Mouse (Mus musculus) kidney, embryonic 14.5 days (tissue): ENCODE measurements at regions not wholly inside any gene's neighbourhood (a gene's known extent, or its start where the extent isn't known, plus 50 kb on each side); places are given as distances from the start of the nearest gene placed in this dataset.
"Not testable (repeated sequence)": the region's sequence is repeated elsewhere in the genome, so short reads cannot be mapped to it uniquely, and the experiment has no call there.

ENCODE experiments used
- ATAC-seq: fragments of 200-750 bp; cut with Nextera tagmentation; 2 replicates; pipeline ENCODE4 v1.8.0; 2017; ENCODE audit warnings: moderate number of reproducible peaks, mild to moderate bottlenecking, moderate TSS enrichment, moderate library complexity; ENCODE audit not compliant: low FRiP score, low TSS enrichment
- H3K27ac ChIP-seq: fragments of 300-500 bp; sonication (generic); 2 replicates; pipeline ENCODE4 v1.5.1; 2014; ENCODE audit warnings: low read depth, mild to moderate bottlenecking, low read length, moderate library complexity, mixed read lengths
- H3K27me3 ChIP-seq: fragments of 300-500 bp; sonication (generic); 2 replicates; pipeline ENCODE4 v1.6.1; 2014; ENCODE audit warnings: mild to moderate bottlenecking, low read length; ENCODE audit not compliant: control insufficient read depth, insufficient read depth
- H3K36me3 ChIP-seq: fragments of 300-500 bp; sonication (generic); 2 replicates; pipeline ENCODE4 v1.6.1; 2014; ENCODE audit warnings: low read length, mixed read lengths; ENCODE audit not compliant: control insufficient read depth, insufficient read depth
- H3K4me1 ChIP-seq: fragments of 300-500 bp; sonication (generic); 2 replicates; pipeline ENCODE4 v1.6.1; 2014; ENCODE audit warnings: low read length, mixed read lengths; ENCODE audit not compliant: control insufficient read depth, insufficient read depth
- H3K4me2 ChIP-seq: fragments of 300-500 bp; sonication (generic); replicated peaks from 2 replicates; pipeline ENCODE4 v1.6.1; 2014; ENCODE audit warnings: low read depth, mild to moderate bottlenecking, low read length
- H3K4me3 ChIP-seq: fragments of 300-500 bp; sonication (generic); 2 replicates; pipeline ENCODE4 v1.5.1; 2014; ENCODE audit warnings: mild to moderate bottlenecking, low read length
- H3K9ac ChIP-seq: fragments of 300-500 bp; sonication (generic); 2 replicates; pipeline ENCODE4 v1.6.1; 2014; ENCODE audit warnings: low read depth, mild to moderate bottlenecking, low read length, moderate library complexity
- H3K9me3 ChIP-seq: fragments of 300-500 bp; sonication (generic); 2 replicates; pipeline ENCODE4 v1.6.1; 2016; ENCODE audit warnings: low read length; ENCODE audit not compliant: control insufficient read depth
- WGBS: fragments of 180-500 bp; shearing (Covaris S2); extraction: QIAGEN DNeasy Blood & Tissue Kit; methylation state at CpG from one replicate; pipeline ENCODE4 v1.1.7; 2014; 5-methylcytosine and 5-hydroxymethylcytosine counted together

DNA sequence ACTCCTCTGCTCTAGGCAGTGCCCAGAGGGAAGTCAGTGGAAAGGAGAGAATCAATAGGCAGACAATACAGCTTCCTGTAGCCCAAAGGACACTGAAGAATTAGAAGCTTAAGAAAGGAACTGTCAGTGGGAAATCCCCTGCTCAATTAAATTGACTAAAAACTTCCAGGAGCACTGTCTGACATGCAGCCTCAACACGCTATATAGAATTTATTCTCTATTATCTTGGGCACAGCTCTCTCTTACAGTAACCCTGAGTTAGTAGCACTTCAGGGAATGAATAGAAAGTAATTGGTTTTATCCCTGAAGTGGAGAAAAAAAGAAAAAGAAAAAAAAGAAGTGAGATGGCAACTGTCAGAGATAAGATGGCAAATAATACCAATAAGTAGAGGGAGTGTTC is 117.6 kb upstream of the Tacr1 start:
- no peak overlapping the region for H3K27ac ChIP-seq
- 81% methylated on average over 1 of the region's 1 CpGs for WGBS
- H3K9me3 ChIP-seq, result no peaks in the 10 kb centered on the region
- H3K4me2 ChIP-seq, result no peak overlapping the region
- no peaks in the 10 kb centered on the region for H3K4me1 ChIP-seq
- H3K27me3 ChIP-seq, result no peaks in the 10 kb centered on the region
- H3K36me3 ChIP-seq, result no peaks in the 10 kb centered on the region
- H3K9ac ChIP-seq, result no peak overlapping the region
- no peak overlapping the region for H3K4me3 ChIP-seq
- ATAC-seq, result no peak

DNA sequence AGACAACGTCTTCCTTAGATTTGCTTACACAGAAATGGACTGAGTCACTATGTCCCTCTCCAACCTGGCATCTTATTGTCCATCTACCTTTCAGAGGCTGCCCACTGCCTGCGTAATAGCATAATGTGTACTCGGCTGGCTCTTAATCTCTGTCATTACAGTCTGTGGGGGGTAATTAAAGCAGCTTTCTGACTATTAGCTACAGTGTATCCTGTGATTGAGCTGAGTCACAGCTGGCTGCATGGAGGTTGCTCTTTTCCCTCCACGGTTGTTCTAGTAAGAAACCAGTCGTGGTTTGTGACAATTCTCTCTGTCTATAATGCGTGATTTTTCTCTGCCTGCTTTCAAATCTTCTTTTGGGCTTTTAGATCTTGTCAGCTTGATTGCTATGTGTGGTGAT is 116.9 kb upstream of the Tacr1 start:
- H3K27me3 ChIP-seq, result no peaks in the 10 kb centered on the region
- H3K9ac ChIP-seq, result no peak overlapping the region
- H3K27ac ChIP-seq, result no peak overlapping the region
- H3K4me2 ChIP-seq, result no peak overlapping the region
- no peak for ATAC-seq
- H3K4me1 ChIP-seq, result no peaks in the 10 kb centered on the region
- H3K36me3 ChIP-seq, result no peaks in the 10 kb centered on the region
- H3K4me3 ChIP-seq, result no peak overlapping the region
- WGBS, result 71% methylated on average over 6 of the region's 6 CpGs
- H3K9me3 ChIP-seq, result no peaks in the 10 kb centered on the region

DNA sequence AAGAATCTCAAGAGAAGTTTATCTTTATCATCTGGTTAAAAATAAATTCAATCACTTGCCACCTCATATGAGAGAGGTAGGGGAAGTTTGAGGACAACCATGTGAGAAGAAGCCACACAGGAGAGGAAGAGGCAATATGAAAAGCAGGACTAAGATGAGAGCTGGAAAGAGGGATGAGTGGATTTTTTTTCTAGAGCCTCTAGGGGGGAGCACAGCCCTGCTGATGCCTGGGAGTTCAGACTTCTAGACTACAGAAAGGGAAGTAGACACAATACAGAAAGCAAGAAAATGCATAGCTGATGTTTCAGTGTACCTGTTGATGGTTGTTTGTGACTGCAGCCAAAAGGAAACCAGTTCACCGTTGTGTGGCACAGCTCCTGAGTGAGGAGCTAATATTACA is 108.6 kb upstream of the Tacr1 start:
- WGBS, result 88% methylated on average over 1 of the region's 1 CpGs

DNA sequence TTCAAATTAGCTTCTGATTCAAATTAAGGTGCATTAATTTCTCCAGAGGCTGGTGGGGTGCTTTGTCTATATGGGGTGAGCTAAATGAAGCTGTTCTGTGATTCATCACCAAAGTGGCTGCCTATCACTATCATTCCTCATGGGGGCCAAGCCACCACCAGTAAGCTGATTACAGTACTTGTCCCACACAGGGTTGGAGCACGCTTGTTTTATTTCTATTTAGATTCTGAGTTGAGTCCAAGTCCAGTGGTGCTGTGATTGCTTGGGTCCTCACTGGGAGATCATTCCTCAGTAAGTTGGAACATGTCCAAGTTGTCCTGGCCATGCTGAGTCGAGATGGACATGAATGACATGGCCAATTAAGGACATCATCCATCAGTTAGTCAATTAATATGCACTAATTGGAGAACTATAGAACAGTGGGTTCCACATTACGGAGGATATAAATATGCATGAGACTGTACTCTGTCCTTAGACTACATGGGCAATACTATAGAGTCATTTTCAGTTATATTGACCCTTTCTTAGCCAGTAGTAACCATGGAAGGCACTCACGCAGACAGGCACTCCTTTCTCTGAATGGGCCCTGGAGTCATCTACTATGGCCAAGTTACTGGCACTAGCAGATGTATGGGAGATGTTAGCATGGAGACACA is 105.3 kb upstream of the Tacr1 start:
- H3K4me3 ChIP-seq, result no peak overlapping the region
- H3K9me3 ChIP-seq, result no peaks in the 10 kb centered on the region
- no peak overlapping the region for H3K27ac ChIP-seq
- 86% methylated on average over 4 of the region's 4 CpGs for WGBS
- H3K36me3 ChIP-seq, result no peaks in the 10 kb centered on the region
- H3K4me2 ChIP-seq, result no peak overlapping the region
- H3K9ac ChIP-seq, result no peak overlapping the region
- H3K27me3 ChIP-seq, result no peaks in the 10 kb centered on the region
- H3K4me1 ChIP-seq, result no peaks in the 10 kb centered on the region
- ATAC-seq, result no peak

More for the DNA sequence above, 108.6 kb upstream of the Tacr1 start:
- Histone ChIP-seq H3K9ac (no peak overlapping the region), H3K4me1 (no peaks in the 10 kb centered on the region), H3K27ac (no peak overlapping the region), H3K36me3 (no peaks in the 10 kb centered on the region), H3K4me3 (no peak overlapping the region), H3K4me2 (no peak overlapping the region), H3K9me3 (no peaks in the 10 kb centered on the region), H3K27me3 (no peaks in the 10 kb centered on the region)
- no peak for ATAC-seq

DNA sequence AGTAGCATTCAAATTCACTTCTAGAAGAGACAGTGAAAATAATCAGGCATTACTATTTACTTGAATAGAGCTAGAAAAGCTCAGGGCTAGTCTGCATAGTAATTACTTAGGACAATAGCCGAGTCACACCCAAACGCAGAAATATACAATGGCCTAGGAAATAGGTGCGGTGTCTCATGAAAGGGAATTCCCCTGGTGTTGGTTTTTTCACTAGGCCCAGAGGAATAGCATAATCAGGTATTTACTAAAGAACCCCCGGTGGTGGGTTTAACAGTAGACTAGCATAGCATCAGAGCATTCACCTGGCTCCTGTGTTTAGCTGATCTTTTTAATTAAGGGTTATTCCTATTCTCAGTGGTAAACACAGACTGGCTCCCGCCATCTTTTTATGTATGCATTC is 99.9 kb upstream of the Tacr1 start:
- not testable (repeated sequence) for H3K4me1 ChIP-seq, H3K9ac ChIP-seq, H3K4me3 ChIP-seq, H3K9me3 ChIP-seq, H3K4me2 ChIP-seq, H3K27ac ChIP-seq, H3K36me3 ChIP-seq, ATAC-seq, H3K27me3 ChIP-seq
- 76% methylated on average over 5 of the region's 5 CpGs for WGBS

DNA sequence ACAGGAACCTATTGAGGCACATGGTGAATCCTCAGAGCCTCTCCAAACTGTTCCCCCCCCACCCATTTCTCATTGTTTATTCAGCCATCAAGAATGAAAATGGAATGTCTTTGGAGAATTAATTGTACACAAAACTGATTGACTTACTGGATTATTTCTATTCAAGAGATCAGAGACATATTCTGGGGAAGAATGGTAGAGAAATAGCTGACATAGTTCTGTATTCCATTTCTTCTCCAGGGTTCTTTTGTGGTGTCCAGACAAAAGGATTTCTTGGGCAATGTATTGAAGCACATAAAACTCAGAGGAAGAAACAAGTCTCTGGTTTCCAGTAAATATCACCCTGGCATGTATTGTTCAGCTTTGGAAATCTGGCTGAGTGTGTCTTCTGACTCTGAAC is 88.4 kb upstream of the Tacr1 start:
- no peak overlapping the region for H3K9ac ChIP-seq
- 0 out of 2 replicates have a peak, but pooled peaks cover 4% of the 10 kb centered on the region for H3K9me3 ChIP-seq
- H3K27ac ChIP-seq, result no peak overlapping the region
- no peaks in the 10 kb centered on the region for H3K27me3 ChIP-seq
- H3K4me1 ChIP-seq, result no peaks in the 10 kb centered on the region
- H3K4me3 ChIP-seq, result no peak overlapping the region
- no peak for ATAC-seq
- H3K4me2 ChIP-seq, result no peak overlapping the region
- H3K36me3 ChIP-seq, result no peaks in the 10 kb centered on the region
